Mouse (Mus musculus) kidney, adult 2 months (tissue): Measurements from ENCODE around the gene Olfr699.

Experiments used
- CTCF ChIP-seq: fragments of 200-500 bp; conservative IDR thresholded peaks from 2 replicates; pipeline ENCODE4 v1.5.1; 2011; ENCODE audit warnings: low read depth, mild to moderate bottlenecking, control low read depth, low read length, moderate library complexity, mixed read lengths; ENCODE audit not compliant: insufficient read depth, insufficient read length
- POLR2A ChIP-seq: fragments of 200-500 bp; IDR thresholded peaks from one replicate; pipeline ENCODE4 v1.6.1; 2011; ENCODE audit warnings: low read depth, low read length, control low read depth

GRCm38 (mm10) chr7:106813829-106814228 is 20.8 kb upstream of the Olfr699 start, which contains the start of gene Olfr701:
- no peak for TF ChIP-seq CTCF
- no peak for TF ChIP-seq POLR2A
